Mouse (Mus musculus) thymus, postnatal 25 days (tissue): Measurements from ENCODE around the gene Gltpd2.
A peak's percentile ranks its signal among the peaks of the same experiment; 100 is the strongest.
"Not testable (repeated sequence)": the region's sequence is repeated elsewhere in the genome, so short reads cannot be mapped to it uniquely, and the experiment has no call there.

ENCODE experiments used
- DNase-seq: peaks from one replicate; pipeline ENCODE4 v3.0.0; 2022

Gene Gltpd2

GRCm38 (mm10) chr11:70520178-70520769 is 1.3 kb downstream of the Gltpd2 start:
- DNase-seq = no peak

- DNase-seq = not testable (repeated sequence)
Measured at GRCm38 (mm10) chr11:70523306-70523989, 4.5 kb downstream of the Gltpd2 start.

- no peak for DNase-seq
Measured at GRCm38 (mm10) chr11:70524782-70525181, 5.8 kb downstream of the Gltpd2 start.

- peak; percentile 88 for DNase-seq
Measured at GRCm38 (mm10) chr11:70525184-70525678, 6.2 kb downstream of the Gltpd2 start, which contains the start of gene Psmb6. Gene Psmb6 (plus strand): TSS chr11:70525367.

GRCm38 (mm10) chr11:70525726-70526125 is 6.7 kb downstream of the Gltpd2 start:
- DNase-seq = no peak

GRCm38 (mm10) chr11:70526211-70526610 is 7.2 kb downstream of the Gltpd2 start:
- no peak for DNase-seq

GRCm38 (mm10) chr11:70528610-70529009 is 9.6 kb downstream of the Gltpd2 start:
- DNase-seq = no peak

GRCm38 (mm10) chr11:70531065-70531464 is 12.1 kb downstream of the Gltpd2 start:
- DNase-seq = not testable (repeated sequence)

- no peak for DNase-seq
Measured at GRCm38 (mm10) chr11:70532839-70533238, 13.8 kb downstream of the Gltpd2 start, which contains the start of gene Gm40193. Gene Gm40193 (minus strand): TSS chr11:70532939.

- DNase-seq = no peak
Measured at GRCm38 (mm10) chr11:70539423-70539822, 20.4 kb downstream of the Gltpd2 start.

GRCm38 (mm10) chr11:70539877-70540587 is 21.0 kb downstream of the Gltpd2 start, which contains the start of gene Pld2:
Gene Pld2 (plus strand): TSS chr11:70540064.
- DNase-seq = peak; percentile 83

GRCm38 (mm10) chr11:70540928-70541327 is 21.9 kb downstream of the Gltpd2 start:
- DNase-seq = no peak

- no peak for DNase-seq
Measured at GRCm38 (mm10) chr11:70541415-70541814, 22.4 kb downstream of the Gltpd2 start.

- DNase-seq = no peak
Measured at GRCm38 (mm10) chr11:70544496-70544895, 25.5 kb downstream of the Gltpd2 start.

GRCm38 (mm10) chr11:70551526-70551925 is 32.5 kb downstream of the Gltpd2 start:
- DNase-seq = no peak

GRCm38 (mm10) chr11:70553940-70554339 is 34.9 kb downstream of the Gltpd2 start:
- no peak for DNase-seq

- no peak for DNase-seq
Measured at GRCm38 (mm10) chr11:70557545-70557944, 38.5 kb downstream of the Gltpd2 start.

- DNase-seq = no peak
Measured at GRCm38 (mm10) chr11:70561937-70562286, 42.9 kb downstream of the Gltpd2 start.

GRCm38 (mm10) chr11:70562287-70562994 is 43.4 kb downstream of the Gltpd2 start, which contains the start of gene Mink1:
Gene Mink1 (plus strand): TSS chr11:70562881.
- DNase-seq = peak; percentile 92

- no peak for DNase-seq
Measured at GRCm38 (mm10) chr11:70562995-70563469, 44.0 kb downstream of the Gltpd2 start.

GRCm38 (mm10) chr11:70563470-70564275 is 44.7 kb downstream of the Gltpd2 start:
- DNase-seq = peak; percentile 54
